In the genomic region with DNA sequence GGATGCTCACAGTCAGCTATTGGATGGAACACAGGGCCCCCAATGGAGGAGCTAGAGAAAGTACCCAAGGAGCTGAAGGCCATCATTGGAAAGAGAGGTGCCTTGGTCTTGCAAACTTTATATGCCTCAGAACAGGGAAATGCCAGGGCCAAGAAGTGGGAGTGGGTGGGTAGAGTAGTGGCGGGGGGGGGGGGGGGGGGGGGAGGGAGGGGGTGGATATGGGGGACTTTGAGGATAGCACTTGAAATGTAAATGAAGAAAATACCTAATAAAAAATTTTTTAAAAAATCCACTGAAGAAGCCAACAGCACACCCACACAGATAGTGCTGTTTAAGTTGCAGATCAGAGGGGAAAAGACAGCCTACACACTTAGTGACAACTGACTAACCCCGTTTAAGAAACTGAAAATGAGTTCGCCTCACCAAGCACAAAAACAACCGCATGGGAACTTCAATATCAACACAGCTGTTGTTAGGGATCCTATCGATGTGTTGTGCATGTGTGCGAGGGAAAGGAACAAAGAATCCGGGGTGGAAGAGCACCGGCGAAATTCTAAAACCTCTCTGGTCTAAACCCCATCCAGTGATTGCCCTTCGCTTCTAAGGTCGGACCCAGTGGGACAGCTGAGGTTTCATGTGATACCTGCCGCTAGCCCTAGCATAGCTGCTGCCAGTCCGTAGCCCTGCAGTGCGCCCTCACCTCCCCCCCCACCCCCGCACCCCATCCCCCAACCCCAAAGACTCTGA, we compare ENCODE assay signal across 10 mouse cellular contexts. TPM values are rescaled to one million over a fixed set of nuclear protein-coding genes. Genes with fewer than 3 reads are reported as not detected.
DNase-seq lines count a peak whose midpoint lies in the region; ATAC-seq and TF ChIP-seq lines count a peak whose summit lies in the region.
"Had no signal": no experiment of that assay in that cellular context is flagged by ENCODE, and none has a peak within 500 bp of the region (broad histone marks: within the 10 kb centered on the region; RNA-seq: fewer than 3 reads in every experiment).

No protein-coding gene starts in this region.

- H3K27ac ChIP-seq in heart, embryonic 12.5 days (ENCODE audit: poor library complexity, severe bottlenecking), result no peak overlapping the region
- no peak overlapping the region for H3K27ac ChIP-seq in hindbrain, embryonic 14.5 days
- no peak overlapping the region for H3K27ac ChIP-seq in midbrain, embryonic 16.5 days (ENCODE audit: low read length)

- H3K36me3 ChIP-seq in heart, embryonic 12.5 days, result no peaks in the 10 kb centered on the region
- no peaks in the 10 kb centered on the region for H3K36me3 ChIP-seq in G1E (replicated peaks)
- H3K36me3 ChIP-seq in hindbrain, embryonic 14.5 days (replicated peaks; ENCODE audit: control insufficient read depth, insufficient read depth), result no peaks in the 10 kb centered on the region
- no peaks in the 10 kb centered on the region for H3K36me3 ChIP-seq in midbrain, embryonic 16.5 days (ENCODE audit: control insufficient read depth, insufficient read depth, low read length)

- H3K4me1 ChIP-seq in heart, embryonic 12.5 days (replicated peaks), result peaks cover 38% of the 10 kb centered on the region
- H3K4me1 ChIP-seq in G1E (ENCODE audit: insufficient read depth, low read depth, low read length), result peaks cover 52% of the 10 kb centered on the region
- H3K4me1 ChIP-seq in hindbrain, embryonic 14.5 days (replicated peaks; ENCODE audit: control insufficient read depth, insufficient read depth, low read length), result 0 out of 2 replicates have a peak, but pooled peaks cover 4% of the 10 kb centered on the region
- peaks cover 7% of the 10 kb centered on the region for H3K4me1 ChIP-seq in midbrain, embryonic 16.5 days (ENCODE audit: control insufficient read depth, insufficient read depth, low read length)

- no peak for TF ChIP-seq CTCF in G1E (IDR thresholded peaks at IDR 0.05; ENCODE audit: low read depth, low read length)

- no peaks in the 10 kb centered on the region for H3K27me3 ChIP-seq in heart, embryonic 12.5 days (replicated peaks)
- no peaks in the 10 kb centered on the region for H3K27me3 ChIP-seq in G1E (ENCODE audit: insufficient read depth, low read length)
- no peaks in the 10 kb centered on the region for H3K27me3 ChIP-seq in hindbrain, embryonic 14.5 days (ENCODE audit: control insufficient read depth, insufficient read depth, low read length)
- no peaks in the 10 kb centered on the region for H3K27me3 ChIP-seq in midbrain, embryonic 16.5 days (ENCODE audit: control insufficient read depth, insufficient read depth, low read depth, low read length)

- H3K9me3 ChIP-seq in heart, embryonic 12.5 days (replicated peaks), result no peaks in the 10 kb centered on the region
- no peaks in the 10 kb centered on the region for H3K9me3 ChIP-seq in G1E (replicated peaks)
- H3K9me3 ChIP-seq in hindbrain, embryonic 14.5 days (ENCODE audit: control insufficient read depth, low read length), result no peaks in the 10 kb centered on the region
- H3K9me3 ChIP-seq in midbrain, embryonic 16.5 days (replicated peaks; ENCODE audit: control insufficient read depth, low read length, poor library complexity, severe bottlenecking), result no peaks in the 10 kb centered on the region

- no peak for ATAC-seq in heart, embryonic 12.5 days (ENCODE audit: insufficient number of reproducible peaks, low FRiP score)
- ATAC-seq in G1E (ENCODE audit: extremely low read depth, insufficient number of reproducible peaks, low FRiP score, poor library complexity, severe bottlenecking), result no peak
- ATAC-seq in hindbrain, embryonic 14.5 days (ENCODE audit: low FRiP score), result no peak
- ATAC-seq in midbrain, embryonic 16.5 days, result peak; percentile 75; the same call in 1 of the 2 replicates

- DNase-seq in heart, adult 18-20 months, result no peak
- DNase-seq in G1E (ENCODE audit: low spot score), result no peak
- no peak for DNase-seq in hindbrain, embryonic 14.5 days (ENCODE audit: low spot score)
- no peak for DNase-seq in cerebellum, postnatal 25 days
- DNase-seq in right cerebral cortex, postnatal 10 days (ENCODE audit: low spot score in 2 of 2), result no peak
- DNase-seq in adrenal gland, adult 2 months, result no peak
- DNase-seq: cerebellum, adult 8-10 months; kidney, postnatal 25 days had no signal

- H3K9ac ChIP-seq in heart, embryonic 12.5 days, result peak overlapping the region; percentile 59; the same call in 1 of the 2 replicates
- H3K9ac ChIP-seq in hindbrain, embryonic 14.5 days, result no peak overlapping the region
- 0 out of 2 replicates have a peak overlapping the region, but pooled peaks have one; percentile 14 for H3K9ac ChIP-seq in midbrain, embryonic 16.5 days (ENCODE audit: low read depth, low read length)

- 13% methylated on average over 14 of the region's 15 CpGs for WGBS in heart, embryonic 12.5 days
- 9% methylated on average over 14 of the region's 15 CpGs for WGBS in hindbrain, embryonic 14.5 days
- WGBS in midbrain, embryonic 16.5 days, result 4% methylated on average over 14 of the region's 15 CpGs

- peak overlapping the region; percentile 59 for H3K4me2 ChIP-seq in heart, embryonic 12.5 days
- peak overlapping the region; percentile 26 for H3K4me2 ChIP-seq in hindbrain, embryonic 14.5 days (replicated peaks)
- H3K4me2 ChIP-seq in midbrain, embryonic 16.5 days (ENCODE audit: low read length), result peak overlapping the region; percentile 43

- peak overlapping the region; percentile 28 for H3K4me3 ChIP-seq in heart, embryonic 12.5 days
- peak overlapping the region; percentile 59; the same call in 1 of the 2 replicates for H3K4me3 ChIP-seq in G1E (ENCODE audit: low read depth, low read length)
- no peak overlapping the region for H3K4me3 ChIP-seq in hindbrain, embryonic 14.5 days (replicated peaks; ENCODE audit: low read length)
- H3K4me3 ChIP-seq in midbrain, embryonic 16.5 days (ENCODE audit: low read depth, low read length), result no peak overlapping the region

RNA-seq across cellular contexts. Expression of a gene that starts 13.1 kb away (rescaled TPM):
- polyA plus RNA-seq in heart, embryonic 12.5 days (2016; fragmentation: Nextera tagmentation; extraction: Ambion mirVana), result 28.9 and 29.6 TPM in 2 replicates
- 10 to 100 TPM; 31.0 to 32.9 TPM for total RNA-seq in heart, adult 18-20 months (2021)
- total RNA-seq in G1E (2014; fragmentation: Nextera tagmentation), result 55.5 and 59.7 TPM in 2 replicates
- 41.1 and 46.7 TPM in 2 replicates for total RNA-seq in G1E (2017)
- polyA plus RNA-seq in G1E (2012), result 26.7 and 28.0 TPM in 2 replicates
- 9.4 and 10.8 TPM in 2 replicates for polyA plus RNA-seq in hindbrain, embryonic 14.5 days (2014; fragmentation: Nextera tagmentation; extraction: Ambion mirVana)
- polyA plus RNA-seq in midbrain, embryonic 16.5 days (2015; fragmentation: Nextera tagmentation; extraction: Ambion mirVana), result 5.6 and 5.9 TPM in 2 replicates
- total RNA-seq in adrenal gland, adult 2 months (2021), result 10 to 100 TPM; 48.4 to 55.9 TPM
- polyA plus RNA-seq in adrenal gland, adult 2 months (2012; rRNA removed), result 26.0 and 28.3 TPM in 2 replicates

Comparison
In these comparisons a context has a peak if more than half of its experiments do, and no peak if none do; other contexts are left out.
1. H3K4me3 ChIP-seq: peak in heart, embryonic 12.5 days (single experiment) and G1E (single experiment); none in hindbrain, embryonic 14.5 days (single experiment) and midbrain, embryonic 16.5 days (single experiment).
2. Peak in every context shown above with its lines, with median percentiles within 50 percentile points of each other: H3K4me2 ChIP-seq.